Mouse (Mus musculus) neural tube, embryonic 12.5 days (tissue): Measurements from ENCODE around the gene Hcls1. TPM values are rescaled to one million over a fixed set of nuclear protein-coding genes. Genes with fewer than 3 reads are reported as not detected.
A peak's percentile ranks its signal among the peaks of the same experiment; 100 is the strongest.

ENCODE experiments used
- ATAC-seq: fragments of 200-750 bp; cut with Nextera tagmentation; 2 replicates; pipeline ENCODE4 v1.8.0; 2017; ENCODE audit warnings: low read depth, mild to moderate bottlenecking, moderate TSS enrichment, moderate library complexity; ENCODE audit not compliant: low FRiP score
- H3K27ac ChIP-seq: fragments of 300-500 bp; sonication (generic); 2 replicates; pipeline ENCODE4 v1.5.1; 2016
- H3K27me3 ChIP-seq: fragments of 300-500 bp; sonication (generic); replicated peaks from 2 replicates; pipeline ENCODE4 v1.6.1; 2016; ENCODE audit warnings: mild to moderate bottlenecking
- H3K36me3 ChIP-seq: fragments of 300-500 bp; sonication (generic); 2 replicates; pipeline ENCODE4 v1.6.1; 2016; ENCODE audit warnings: mild to moderate bottlenecking
- H3K4me1 ChIP-seq: fragments of 300-500 bp; sonication (generic); 2 replicates; pipeline ENCODE4 v1.6.1; 2016
- H3K4me2 ChIP-seq: fragments of 300-500 bp; sonication (generic); replicated peaks from 2 replicates; pipeline ENCODE4 v1.6.1; 2016; ENCODE audit warnings: mild to moderate bottlenecking
- H3K4me3 ChIP-seq: fragments of 300-500 bp; sonication (generic); 2 replicates; pipeline ENCODE4 v1.5.1; 2016
- H3K9ac ChIP-seq: fragments of 300-500 bp; sonication (generic); 2 replicates; pipeline ENCODE4 v1.6.1; 2016; ENCODE audit warnings: mild to moderate bottlenecking
- H3K9me3 ChIP-seq: fragments of 300-500 bp; sonication (generic); 2 replicates; pipeline ENCODE4 v1.6.1; 2016; ENCODE audit warnings: mild to moderate bottlenecking
- WGBS: fragments of 180-500 bp; shearing (Covaris S2); methylation state at CpG from one replicate; pipeline ENCODE4 v1.1.7; 2016; 5-methylcytosine and 5-hydroxymethylcytosine counted together
- polyA plus RNA-seq: library from polyadenylated mRNA; unstranded; fragments of >200 nt; fragmentation: Nextera tagmentation; extraction: Ambion mirVana; gene quantifications from 2 replicates; pipeline ENCODE4 v1.2.1, GENCODE M21; 2016

Hcls1 gene
- polyA plus RNA-seq, 1 experiment from 2014 or later = 3.2 TPM

GRCm38 (mm10) chr16:37011061-37011921 lies 76.5 kb downstream of the Hcls1 start, which contains the start of gene Polq:
Polq (plus strand) TSS chr16:37011786.
- H3K4me2 ChIP-seq = peak within 1 kb of the TSS; percentile 93
- WGBS = 7% methylated on average over 30 of the region's 30 CpGs
- ATAC-seq = peak; percentile 99
- H3K4me1 ChIP-seq = peaks cover 6% of the 10 kb centered on the region; the same call in 1 of the 2 replicates
- no peak within 1 kb of the TSS for H3K27ac ChIP-seq
- no peaks in the 10 kb centered on the region for H3K27me3 ChIP-seq
- H3K36me3 ChIP-seq = no peaks in the 10 kb centered on the region
- peak within 1 kb of the TSS; percentile 66 for H3K9ac ChIP-seq
- H3K4me3 ChIP-seq = peak within 1 kb of the TSS; percentile 73
- H3K9me3 ChIP-seq = no peaks in the 10 kb centered on the region

- H3K4me3 ChIP-seq = peak overlapping the region; percentile 73
- peak; percentile 80 for ATAC-seq
- WGBS = under 1% methylated on average over 26 of the region's 26 CpGs
Observed at GRCm38 (mm10) chr16:37011922-37012289, 77.1 kb downstream of the Hcls1 start.

DNA sequence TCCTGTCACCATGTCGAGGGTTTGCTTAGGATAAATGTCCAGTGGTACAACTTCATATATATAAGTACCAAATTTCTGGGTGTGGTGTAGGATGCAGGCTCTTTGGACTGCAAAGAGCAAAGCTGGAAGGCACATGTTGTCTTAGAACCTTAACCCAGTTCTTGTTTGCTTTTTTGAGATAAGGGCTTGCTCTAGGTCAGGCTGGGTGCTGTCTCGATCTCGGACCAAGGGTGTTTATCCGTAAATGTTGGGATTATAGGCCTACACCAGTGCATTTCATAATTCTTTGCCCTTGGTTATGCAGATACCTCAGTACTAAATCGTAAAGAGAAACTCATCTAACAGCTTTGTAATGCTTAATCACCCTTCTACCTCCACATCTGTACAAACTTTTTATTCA lies 77.6 kb downstream of the Hcls1 start:
- H3K4me3 ChIP-seq = peak overlapping the region; percentile 73
- H3K27ac ChIP-seq = no peak overlapping the region
- H3K4me2 ChIP-seq = peak overlapping the region; percentile 93
- H3K9ac ChIP-seq = peak overlapping the region; percentile 66
- peaks cover 6% of the 10 kb centered on the region; the same call in 1 of the 2 replicates for H3K4me1 ChIP-seq
- no peaks in the 10 kb centered on the region for H3K36me3 ChIP-seq
- no peak for ATAC-seq
- H3K9me3 ChIP-seq = no peaks in the 10 kb centered on the region
- 65% methylated on average over 5 of the region's 5 CpGs for WGBS
- no peaks in the 10 kb centered on the region for H3K27me3 ChIP-seq

More at GRCm38 (mm10) chr16:37011922-37012289, 77.1 kb downstream of the Hcls1 start:
- Histone ChIP-seq H3K4me1 (peaks cover 6% of the 10 kb centered on the region; the same call in 1 of the 2 replicates), H3K9ac (peak overlapping the region; percentile 66), H3K9me3 (no peaks in the 10 kb centered on the region), H3K27ac (no peak overlapping the region), H3K36me3 (no peaks in the 10 kb centered on the region), H3K27me3 (no peaks in the 10 kb centered on the region), H3K4me2 (peak overlapping the region; percentile 93)

Other genes with a start within 250 kb of the Hcls1 start
- gene Ildr1, start 241.0 kb upstream of the Hcls1 start, polyA plus RNA-seq = 0.15 TPM in 1 of 2 replicates, not detected in the other
- 4.8 and 5.8 TPM in 2 replicates for gene Slc15a2, start 150.0 kb upstream of the Hcls1 start, polyA plus RNA-seq
- 57.6 and 65.3 TPM in 2 replicates for gene Iqcb1, start 106.6 kb upstream of the Hcls1 start, polyA plus RNA-seq
- 0.81 and 1.2 TPM in 2 replicates for gene Eaf2, start 60.0 kb upstream of the Hcls1 start, polyA plus RNA-seq
- 75.9 and 85.5 TPM in 2 replicates for gene Golgb1, start 59.8 kb upstream of the Hcls1 start, polyA plus RNA-seq
- 0.05 TPM in 1 of 2 replicates, not detected in the other for gene Fbxo40, start 55.5 kb downstream of the Hcls1 start, polyA plus RNA-seq
- 7.3 and 8.5 TPM in 2 replicates for gene Polq, start 76.8 kb downstream of the Hcls1 start, polyA plus RNA-seq